Mouse (Mus musculus) induced T-regulatory cell, adult 2 months (primary cell): Measurements from ENCODE around the gene Pigu.
A peak's percentile ranks its signal among the peaks of the same experiment; 100 is the strongest.

Experiments used
- DNase-seq: peaks from one replicate; pipeline ENCODE4 v3.0.0-alpha.2; 2012; ENCODE audit warnings: low read depth

The Pigu gene

DNA sequence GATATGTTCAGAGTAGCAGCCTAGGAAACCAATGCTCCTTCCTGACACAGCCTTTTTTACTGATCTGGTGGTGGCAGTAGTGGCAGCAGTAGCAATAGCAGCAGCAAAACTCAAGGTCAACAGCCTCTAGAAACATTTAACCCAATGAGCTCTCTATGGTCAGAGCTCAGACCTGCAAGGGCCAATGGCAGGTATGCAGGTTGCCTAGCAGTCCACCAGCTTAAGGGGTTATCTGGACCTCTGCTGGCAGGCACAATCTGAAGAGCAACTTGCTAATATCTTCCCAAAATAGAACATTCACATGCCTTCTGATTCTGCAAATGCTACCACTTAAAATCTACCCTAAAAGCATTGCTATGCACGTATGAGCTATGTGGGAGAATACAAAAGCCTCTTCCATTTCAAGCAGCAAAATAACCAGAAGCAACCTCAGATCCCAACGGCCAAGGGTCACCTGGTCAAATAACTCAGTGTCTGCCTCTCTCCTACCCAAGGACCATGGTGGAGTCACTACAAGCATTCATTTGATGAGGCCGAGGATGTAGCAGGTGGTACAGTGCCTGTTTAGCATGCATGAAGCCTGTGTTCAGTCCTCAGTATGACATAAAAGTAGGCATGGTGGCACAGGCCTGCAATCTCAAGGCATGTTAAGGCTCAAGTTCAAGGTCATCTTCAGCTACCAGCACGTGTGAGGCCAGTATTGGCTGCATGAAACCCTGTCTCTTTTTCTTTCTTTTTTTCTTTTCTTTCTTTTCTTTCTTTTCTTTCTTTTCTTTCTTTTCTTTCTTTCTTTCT lies 69.6 kb downstream of the Pigu start:
- no peak for DNase-seq

DNA sequence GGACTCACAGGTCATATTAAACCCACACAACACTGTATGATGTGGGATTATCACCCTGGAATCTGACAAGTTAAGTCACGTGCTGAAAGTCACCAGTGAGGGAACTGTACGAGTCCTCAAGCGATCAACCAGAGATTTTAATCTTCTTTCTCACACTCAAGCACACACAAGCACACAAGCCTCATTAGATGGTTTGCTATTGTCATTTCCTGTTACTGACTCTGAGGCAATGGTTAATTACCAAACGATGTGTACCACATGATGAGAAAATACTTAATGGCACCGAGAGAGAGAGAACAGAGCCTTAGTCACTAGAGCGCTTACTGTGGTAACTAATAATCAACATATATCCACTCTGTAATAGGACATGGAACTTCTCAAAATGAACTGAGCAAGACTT lies 71.5 kb downstream of the Pigu start:
- DNase-seq: no peak

DNA sequence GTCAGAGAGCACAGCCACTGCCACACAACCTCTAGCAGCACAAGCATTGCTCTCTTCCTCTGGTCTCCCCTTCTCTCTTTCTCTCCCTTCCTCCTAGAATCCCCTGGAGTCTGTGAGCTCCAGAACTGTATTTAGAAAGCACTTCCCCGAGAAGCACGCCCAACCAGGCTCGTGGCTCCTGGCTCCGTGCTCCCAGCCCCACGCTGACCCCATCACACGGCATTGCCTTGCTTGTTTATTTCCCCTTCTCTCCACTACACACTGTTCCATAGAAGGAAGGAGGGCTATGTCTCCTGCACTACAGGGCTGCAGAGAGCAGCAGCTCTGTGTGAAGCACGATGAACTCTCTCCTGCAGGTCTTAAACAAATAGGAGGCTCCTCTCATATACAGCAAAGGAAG lies 72.6 kb downstream of the Pigu start:
- no peak for DNase-seq

DNA sequence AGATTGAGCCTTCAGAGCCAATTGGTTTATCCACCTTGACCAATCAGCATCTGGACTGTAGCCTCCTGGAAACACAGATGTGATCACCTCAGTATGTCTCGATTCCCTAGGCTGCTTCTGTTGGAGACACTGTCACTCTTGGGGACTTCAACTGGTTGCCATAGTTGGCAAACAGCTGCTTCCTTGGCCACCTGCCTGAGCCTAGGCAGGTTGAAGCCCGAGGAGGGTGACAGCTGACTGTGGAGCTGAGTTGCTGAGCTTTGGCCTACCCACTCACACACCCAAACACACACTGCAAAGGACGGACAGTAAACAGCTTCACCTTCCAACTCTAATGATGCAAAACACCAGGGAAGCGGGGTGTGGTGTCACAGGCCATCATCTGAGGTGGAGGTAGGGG lies 73.4 kb downstream of the Pigu start:
- DNase-seq: no peak

DNA sequence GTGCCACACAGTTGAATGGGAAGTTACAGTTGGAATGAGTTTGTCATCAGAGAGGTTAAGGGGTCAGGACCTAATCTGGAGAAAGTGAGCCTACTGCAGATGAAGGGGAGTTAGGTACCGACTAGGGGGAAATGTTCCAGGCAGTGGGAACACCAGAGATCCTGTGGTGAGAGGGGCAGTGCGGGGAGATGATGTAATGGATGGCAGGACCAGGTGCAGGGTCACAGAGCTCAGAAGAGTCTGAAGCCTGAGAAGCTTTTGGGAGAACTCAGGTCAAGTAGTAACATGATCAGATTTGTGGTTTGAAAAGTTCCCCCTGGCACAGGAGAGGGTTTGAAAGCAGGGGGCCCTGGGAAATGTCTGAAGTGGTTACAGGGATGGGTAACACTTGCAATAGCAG lies 77.1 kb downstream of the Pigu start:
- DNase-seq: no peak

DNA sequence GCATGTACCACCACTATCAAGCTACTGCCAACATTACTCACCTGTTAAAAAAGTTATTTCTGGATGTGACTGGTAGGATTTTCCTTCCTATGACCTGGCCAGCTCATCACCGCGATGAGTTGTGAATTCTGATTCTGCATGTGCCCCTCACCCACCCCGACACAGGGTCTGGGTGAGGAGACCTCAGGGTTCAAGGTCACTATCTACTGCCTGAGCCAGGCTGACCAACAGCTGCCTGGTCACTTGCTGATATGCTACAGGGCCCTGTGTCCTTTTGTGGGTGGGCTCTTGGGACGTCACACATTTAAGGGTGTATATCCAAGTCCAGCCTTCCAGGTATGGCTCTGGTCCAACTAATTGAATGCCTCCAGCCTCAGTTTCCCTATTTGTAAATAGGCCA lies 78.1 kb downstream of the Pigu start:
- DNase-seq: no peak

DNA sequence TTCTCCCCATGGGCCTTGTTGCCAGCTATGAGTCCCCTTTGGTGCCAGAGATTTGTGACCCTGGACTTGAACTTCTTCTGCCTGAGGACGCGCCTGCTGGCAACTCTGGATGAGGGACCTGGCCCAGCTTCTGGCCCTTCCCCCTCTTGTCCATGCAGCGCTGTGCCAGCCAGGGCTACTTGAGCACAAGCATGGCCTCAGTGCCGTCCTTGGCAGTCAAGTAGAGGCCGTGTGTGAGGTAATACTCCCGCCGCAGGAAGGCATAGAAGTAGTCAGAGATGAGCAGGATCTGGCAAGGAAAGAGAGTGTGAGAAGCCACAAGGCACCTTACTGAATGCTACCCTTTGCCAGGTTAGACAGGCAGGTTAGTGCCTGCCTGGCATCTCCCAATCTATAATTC lies 78.9 kb downstream of the Pigu start:
- no peak for DNase-seq

DNA sequence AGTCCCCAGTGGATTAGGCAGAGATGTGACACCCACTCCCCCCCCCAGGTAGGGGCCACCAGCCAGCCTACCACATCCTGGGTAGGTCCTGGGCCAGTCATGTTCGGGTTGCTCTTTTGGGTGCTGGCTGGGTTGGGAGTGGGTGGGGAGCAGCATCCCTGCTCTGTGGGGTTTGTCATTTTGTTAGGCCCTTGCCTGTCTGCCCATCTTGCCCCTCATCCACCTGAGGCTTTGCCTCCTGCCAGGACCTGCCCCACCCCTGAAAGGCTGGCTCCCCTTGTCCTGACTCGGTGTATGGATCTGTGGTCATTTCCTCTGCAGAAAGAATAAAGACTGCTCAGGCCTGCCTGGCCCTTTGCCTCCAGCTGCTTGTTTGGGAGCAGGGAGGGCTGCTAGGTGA lies 79.5 kb downstream of the Pigu start:
- DNase-seq: no peak

DNA sequence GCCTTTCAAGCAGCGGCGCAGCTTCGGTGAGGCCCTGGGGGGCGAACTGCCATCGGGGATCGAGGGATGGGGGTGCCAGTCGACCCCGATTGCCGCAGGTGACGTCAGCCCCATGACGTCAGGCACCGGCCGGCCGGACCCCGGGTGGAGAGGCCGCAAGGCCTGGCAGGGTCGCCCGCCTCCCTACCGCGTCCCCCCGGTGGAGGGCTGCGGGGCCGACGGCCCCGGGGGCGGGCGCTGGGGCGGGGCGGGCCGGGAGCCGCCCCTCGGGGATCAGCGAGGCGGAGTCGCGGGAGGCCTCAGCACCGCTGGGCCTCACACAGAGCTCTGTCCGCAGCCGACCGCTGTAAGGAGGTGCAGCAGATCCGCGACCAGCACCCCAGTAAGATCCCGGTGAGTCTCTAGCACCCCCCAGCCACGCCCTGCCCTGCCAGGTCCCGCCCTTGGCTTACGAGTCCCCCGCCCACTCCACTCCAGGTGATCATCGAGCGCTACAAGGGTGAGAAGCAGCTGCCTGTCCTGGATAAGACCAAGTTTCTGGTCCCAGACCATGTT lies 80.5 kb downstream of the Pigu start:
- DNase-seq: peak; percentile 79

DNA sequence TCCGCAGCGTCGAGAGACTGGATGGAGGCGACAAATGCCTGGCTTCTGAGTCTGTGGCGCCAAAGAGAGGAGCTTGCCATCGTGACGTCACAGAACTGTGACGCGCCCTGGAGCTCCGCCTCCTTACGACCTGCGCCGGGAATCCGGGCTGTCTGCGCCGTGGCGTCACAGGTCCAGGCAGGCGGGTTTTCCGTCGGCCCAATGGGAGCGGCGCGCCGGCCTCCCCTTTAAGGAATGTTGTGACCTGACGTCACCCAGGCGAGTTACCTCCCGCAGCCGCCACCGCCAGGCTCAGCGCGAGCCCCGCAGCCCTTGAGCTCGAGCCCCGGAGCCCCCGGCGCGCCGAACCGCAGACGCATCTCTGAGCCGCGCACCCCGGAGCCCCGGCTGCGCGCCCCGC lies 81.0 kb downstream of the Pigu start, which contains the start of gene Map1lc3a:
Map1lc3a (plus strand) TSS at position 103 of the 400 bp plus-strand sequence.
- DNase-seq: peak; percentile 97

DNA sequence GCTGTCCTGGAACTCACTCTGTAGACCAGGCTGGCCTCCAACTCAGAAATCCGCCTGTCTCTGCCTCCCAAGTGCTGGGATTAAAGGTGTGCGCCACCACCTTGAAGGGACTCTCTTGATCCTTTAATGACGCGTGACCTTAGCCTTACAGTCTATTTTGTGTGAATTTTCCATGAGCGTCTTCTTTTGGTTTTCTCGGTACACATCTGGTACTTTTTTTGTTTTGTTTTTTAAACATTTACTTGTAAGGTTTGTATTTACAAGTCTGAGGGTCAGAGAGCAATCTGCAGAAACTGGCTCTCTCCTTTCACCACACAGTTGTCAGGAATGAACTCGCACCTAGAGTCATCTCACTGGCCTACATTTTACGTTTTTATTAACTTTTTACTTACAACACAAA lies 83.6 kb downstream of the Pigu start:
- no peak for DNase-seq

DNA sequence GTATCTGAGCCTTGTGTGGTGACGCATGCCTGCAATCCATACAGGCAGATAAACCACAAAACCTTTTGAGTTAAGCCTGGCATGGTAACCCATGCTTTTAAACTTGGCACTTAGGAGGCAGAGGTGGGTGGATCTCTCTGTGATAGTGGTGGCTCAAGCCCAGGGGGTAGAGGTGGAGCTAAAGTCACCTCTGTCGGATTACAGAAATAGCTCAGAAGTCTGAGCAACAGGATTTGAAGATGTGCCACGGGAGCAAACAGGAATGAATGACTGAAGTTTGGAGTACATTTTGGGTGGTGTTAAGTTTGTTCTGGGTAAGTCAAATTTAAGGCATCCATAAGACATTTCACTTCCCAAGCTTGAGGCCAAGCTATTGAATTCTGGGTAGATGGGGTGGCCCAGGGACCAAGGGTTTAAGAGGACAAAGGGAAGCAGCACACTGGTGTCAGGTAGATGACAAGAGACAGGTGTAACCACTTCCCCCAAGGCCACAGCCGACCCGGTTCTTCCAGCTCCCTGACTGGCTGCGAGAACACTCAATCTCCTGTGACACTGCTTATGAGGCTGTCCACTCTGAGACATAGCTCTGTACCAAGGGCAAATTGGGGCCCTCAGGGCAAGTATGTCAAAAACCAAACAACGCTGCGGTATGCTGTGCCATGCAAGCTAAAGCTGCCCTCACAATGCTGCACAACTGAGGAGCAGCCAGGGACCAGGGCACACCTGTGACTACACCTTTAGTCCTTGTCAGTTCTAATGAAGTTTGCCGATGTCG lies 84.6 kb downstream of the Pigu start:
- DNase-seq: no peak

DNA sequence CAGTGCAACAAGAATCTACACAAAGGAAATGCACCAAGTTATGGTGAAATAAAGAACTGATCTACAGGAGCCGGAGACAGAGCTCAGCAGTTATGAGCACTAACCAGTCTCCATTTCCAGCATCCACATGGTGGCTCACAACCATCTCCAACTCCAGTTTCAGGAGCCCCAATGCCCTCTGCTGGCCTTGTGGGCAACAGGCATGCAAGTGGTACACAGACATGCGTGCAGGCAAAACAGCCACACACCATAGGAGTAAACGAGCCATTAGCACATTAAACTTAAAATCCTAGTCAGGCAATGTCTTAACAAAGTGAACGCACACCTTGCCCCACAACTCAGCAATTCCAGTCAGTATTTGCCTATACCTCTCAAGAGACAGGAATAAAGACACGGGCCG lies 85.3 kb downstream of the Pigu start:
- peak; percentile 47 for DNase-seq

DNA sequence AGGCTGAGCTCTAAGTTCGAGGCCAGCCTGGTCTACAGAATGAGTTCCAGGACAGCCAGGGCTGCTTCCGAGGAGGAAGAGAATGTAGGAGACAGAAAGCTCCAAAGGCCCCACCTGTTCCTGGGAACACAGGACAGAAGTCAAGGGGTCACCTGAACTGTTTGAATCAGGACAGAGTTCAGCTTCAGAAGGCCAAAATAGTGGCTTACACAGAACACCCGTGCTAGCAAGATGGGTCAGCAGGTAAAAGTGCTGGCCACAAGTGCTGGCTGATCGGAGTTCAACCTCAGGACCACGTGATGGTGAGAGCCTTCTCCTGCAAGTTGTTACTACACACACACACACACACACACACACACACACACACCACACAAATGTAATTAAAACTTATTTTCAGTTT lies 90.3 kb downstream of the Pigu start:
- DNase-seq: no peak

DNA sequence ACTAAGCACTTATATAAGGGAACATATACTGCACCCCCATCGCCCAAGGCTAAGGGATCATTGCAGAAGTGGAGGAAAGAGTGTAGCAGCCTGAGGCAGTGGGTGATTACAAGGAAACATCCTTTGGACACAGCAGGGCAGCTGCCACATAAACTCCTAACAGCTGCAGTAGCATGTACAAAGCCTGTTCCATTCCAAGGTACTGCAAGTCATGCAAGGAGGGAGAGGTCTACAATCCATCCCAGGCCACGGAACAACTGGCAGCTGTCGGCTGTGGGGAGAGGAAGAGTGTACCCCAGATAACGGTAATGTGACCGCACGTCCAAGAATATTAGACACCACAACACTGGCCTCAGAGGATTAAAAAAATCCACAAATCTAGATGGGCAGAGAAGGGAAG lies 91.7 kb downstream of the Pigu start:
- no peak for DNase-seq

DNA sequence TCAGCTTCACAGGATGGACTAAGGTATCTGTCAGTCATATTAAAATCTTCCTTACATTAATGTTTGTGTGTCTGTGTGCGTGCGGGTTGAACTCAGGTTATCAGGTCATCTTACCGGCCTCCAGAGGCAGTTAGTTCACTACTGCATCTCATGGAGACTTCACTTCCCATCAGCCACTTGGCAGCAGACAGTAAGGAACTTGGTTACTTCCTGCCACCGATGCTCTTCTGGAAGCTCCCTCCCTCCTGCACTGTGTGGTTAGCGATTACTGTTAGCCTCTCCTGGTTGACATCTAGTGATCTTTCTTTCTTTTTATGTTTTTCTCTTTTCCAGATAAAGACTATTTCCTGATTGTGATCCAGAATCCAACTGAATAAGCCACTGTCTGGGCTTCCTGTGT lies 107.6 kb downstream of the Pigu start:
- no peak for DNase-seq

DNA sequence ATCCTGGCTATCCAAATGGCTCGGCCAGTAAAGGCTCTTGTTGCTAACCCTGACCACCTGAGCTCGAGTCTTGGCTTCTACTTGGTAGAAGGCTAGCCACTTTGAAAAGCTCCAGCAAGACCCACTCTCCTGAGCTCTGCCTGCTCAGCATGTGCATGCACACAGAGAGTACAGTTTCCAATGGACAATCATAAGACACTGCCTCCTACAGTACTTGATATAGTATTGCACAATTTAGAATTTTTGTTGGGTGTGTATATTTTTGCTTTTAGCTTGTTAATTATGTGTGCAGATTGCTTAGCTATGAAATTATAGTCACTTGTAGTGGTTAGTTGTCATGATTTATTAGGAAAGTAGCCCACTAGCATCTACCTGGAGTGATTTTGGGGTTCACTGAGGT lies 108.5 kb downstream of the Pigu start:
- DNase-seq: no peak

DNA sequence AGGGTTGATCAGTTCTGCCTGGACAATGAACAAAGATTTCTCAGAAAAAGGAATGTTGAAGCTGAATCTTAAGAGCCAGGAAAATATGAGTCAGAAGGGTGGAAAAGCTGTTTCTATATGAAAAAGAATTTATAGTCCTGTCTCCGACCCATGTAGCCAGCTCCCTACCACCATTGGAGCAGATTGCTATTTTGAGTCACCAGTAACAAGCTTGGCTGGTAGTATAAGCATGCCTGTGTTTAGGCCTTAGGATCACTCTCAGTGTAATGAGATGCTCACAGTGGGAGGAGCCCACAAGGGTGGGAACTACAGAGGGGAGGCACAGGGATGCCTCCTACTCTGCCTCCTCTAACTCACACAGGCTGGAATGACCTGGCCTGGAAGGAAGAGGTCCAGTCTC lies 109.0 kb downstream of the Pigu start:
- no peak for DNase-seq

DNA sequence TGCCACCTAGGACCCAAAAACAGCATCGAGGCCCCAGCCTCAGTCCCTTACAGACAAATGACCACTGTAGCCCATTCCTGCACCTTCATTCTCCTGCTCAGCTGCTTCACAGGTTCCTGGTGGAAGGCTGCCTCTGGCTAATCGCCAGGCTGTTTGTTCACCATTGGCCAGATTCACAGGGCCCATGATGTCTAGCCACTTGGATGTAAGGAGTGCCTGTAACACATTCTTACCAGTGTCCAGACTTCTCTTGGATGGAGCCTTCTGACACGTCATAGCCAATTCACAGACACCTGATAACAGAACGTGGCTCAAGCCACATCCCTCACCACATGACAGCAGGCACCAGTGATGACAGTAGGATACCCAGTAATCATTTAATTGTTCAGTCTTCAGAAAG lies 111.0 kb downstream of the Pigu start:
- no peak for DNase-seq

DNA sequence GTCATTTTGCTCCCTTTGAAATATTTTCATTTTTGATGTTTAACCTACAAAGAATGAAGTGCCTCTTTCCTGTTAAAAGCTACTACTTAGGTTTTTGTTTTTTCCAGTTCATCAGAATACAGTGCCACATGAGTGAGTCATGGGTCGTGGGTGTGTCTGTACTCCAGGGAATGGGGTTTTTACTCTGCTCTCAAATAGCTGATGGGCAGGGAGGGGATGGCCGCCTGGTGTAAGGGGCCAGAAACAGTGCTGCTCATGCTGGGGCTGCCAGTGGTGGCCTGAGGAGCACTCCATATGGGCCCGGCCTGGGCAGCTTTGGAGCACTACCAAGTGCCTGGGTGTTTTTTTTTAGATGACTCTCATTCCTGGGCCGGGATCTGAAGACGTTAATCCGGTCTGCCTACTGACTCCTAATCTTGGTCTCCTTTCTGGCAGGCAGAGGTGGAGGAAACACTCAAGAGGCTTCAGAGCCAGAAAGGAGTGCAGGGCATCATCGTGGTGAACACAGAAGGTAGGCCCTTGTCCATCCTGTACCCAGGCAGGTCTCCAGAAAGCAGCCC lies 114.9 kb downstream of the Pigu start:
- DNase-seq: no peak

DNA sequence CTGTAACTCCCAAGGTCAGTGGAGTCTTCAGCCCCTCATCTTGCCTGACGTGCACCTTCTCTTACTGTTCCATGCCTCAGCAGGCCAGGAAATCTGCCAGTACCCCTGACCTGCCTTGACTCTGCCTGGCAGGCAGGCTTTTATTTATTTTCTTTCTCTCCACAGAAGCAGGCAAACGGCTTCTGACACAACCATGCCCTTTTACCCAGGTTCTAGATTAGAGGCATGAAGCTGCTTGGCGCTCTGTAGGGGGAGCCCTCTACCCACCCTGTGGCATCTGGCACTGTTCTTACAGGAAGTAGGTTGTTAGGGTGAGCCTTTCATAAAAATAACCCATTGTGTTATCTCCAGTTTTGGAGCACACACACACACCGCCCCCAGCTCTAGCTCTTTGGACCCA lies 116.3 kb downstream of the Pigu start:
- DNase-seq: peak; percentile 57

DNA sequence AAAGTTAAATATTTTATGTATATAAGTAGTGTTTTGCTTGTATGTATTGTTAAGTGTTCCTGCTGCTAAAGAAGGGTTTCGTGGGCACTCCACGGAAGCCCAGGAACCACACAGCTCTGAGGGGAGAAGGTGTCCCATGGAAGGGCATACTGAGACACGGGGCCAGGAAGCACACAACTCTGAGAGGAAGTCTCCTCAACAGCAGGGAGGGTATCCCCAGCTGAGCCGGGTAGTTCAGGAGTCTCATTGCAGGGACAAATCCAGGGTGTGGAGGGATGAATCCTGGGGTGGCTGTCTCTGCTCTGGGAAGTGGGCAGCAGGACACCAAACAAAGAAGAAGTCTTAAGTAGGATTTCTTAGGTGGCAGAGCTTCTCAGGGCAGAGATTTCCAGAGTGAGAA lies 120.0 kb downstream of the Pigu start:
- peak; percentile 53 for DNase-seq
